Mouse (Mus musculus) hindbrain, embryonic 11.5 days (tissue): ENCODE results near the gene Cfi. TPM values are rescaled to one million over a fixed set of nuclear protein-coding genes. Genes with fewer than 3 reads are reported as not detected.

Experiments
- ATAC-seq: fragments of 200-750 bp; cut with Nextera tagmentation; 2 replicates; pipeline ENCODE4 v1.8.0; 2017; ENCODE audit warnings: mild to moderate bottlenecking, moderate TSS enrichment, moderate library complexity; ENCODE audit not compliant: low FRiP score
- DNase-seq: peaks from one replicate; pipeline ENCODE4 v3.0.0-alpha.2; 2015; ENCODE audit warnings: low spot score
- H3K27ac ChIP-seq: fragments of 300-500 bp; sonication (generic); 2 replicates; pipeline ENCODE4 v1.5.1; 2014; ENCODE audit warnings: mild to moderate bottlenecking, low read depth, low read length
- H3K27me3 ChIP-seq: fragments of 300-500 bp; sonication (generic); 2 replicates; pipeline ENCODE4 v1.6.1; 2014; ENCODE audit warnings: mild to moderate bottlenecking, low read length, moderate library complexity, mixed read lengths; ENCODE audit not compliant: control insufficient read depth, insufficient read depth
- H3K36me3 ChIP-seq: fragments of 300-500 bp; sonication (generic); 2 replicates; pipeline ENCODE4 v1.6.1; 2014; ENCODE audit warnings: mild to moderate bottlenecking, low read length, moderate library complexity, mixed read lengths; ENCODE audit not compliant: control insufficient read depth, insufficient read depth
- H3K4me1 ChIP-seq: fragments of 300-500 bp; sonication (generic); replicated peaks from 2 replicates; pipeline ENCODE4 v1.6.1; 2014; ENCODE audit warnings: low read length, mixed read lengths; ENCODE audit not compliant: control insufficient read depth, insufficient read depth
- H3K4me2 ChIP-seq: fragments of 300-500 bp; sonication (generic); replicated peaks from 2 replicates; pipeline ENCODE4 v1.6.1; 2014; ENCODE audit warnings: mild to moderate bottlenecking, low read depth, low read length
- H3K4me3 ChIP-seq: fragments of 300-500 bp; sonication (generic); 2 replicates; pipeline ENCODE4 v1.5.1; 2014; ENCODE audit warnings: low read depth, low read length
- H3K9ac ChIP-seq: fragments of 300-500 bp; sonication (generic); 2 replicates; pipeline ENCODE4 v1.6.1; 2014; ENCODE audit warnings: low read depth, low read length
- H3K9me3 ChIP-seq: fragments of 300-500 bp; sonication (generic); 2 replicates; pipeline ENCODE4 v1.6.1; 2016; ENCODE audit warnings: low read length; ENCODE audit not compliant: control insufficient read depth
- WGBS: fragments of 180-500 bp; shearing (Covaris S2); extraction: QIAGEN DNeasy Blood & Tissue Kit; methylation state at CpG from one replicate; pipeline ENCODE4 v1.1.7; 2014; 5-methylcytosine and 5-hydroxymethylcytosine counted together
- polyA plus RNA-seq: library from polyadenylated mRNA; unstranded; fragments of >200 nt; fragmentation: Nextera tagmentation; extraction: Ambion mirVana; gene quantifications from 2 replicates; pipeline ENCODE4 v1.2.1, GENCODE M21; 2014

Gene Cfi
- polyA plus RNA-seq, 1 experiment from 2014 or later, result 0.63 TPM

DNA sequence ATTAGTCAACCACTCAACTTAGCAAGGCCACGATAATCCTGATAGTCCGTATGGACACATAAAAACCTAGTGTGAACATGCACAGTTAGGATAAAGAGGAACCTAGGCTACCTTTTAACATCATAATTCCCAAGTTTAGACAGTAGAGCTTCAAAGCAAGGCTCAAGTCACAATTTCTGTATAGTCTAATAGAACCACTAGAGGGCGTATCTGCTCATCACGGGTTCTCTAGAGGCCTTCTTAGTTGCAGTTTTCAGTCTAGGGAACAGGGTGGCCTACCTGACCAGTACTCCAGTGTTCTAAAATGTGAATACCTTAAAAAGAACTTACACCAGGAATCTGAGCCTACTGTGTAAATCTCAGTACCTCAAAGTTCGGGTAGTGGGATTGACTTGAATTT, 12.4 kb upstream of the Cfi start:
- DNase-seq, result peak; percentile 58
- H3K36me3 ChIP-seq, result 0 out of 2 replicates have a peak, but pooled peaks cover 2% of the 10 kb centered on the region
- no peak overlapping the region for H3K4me2 ChIP-seq

DNA sequence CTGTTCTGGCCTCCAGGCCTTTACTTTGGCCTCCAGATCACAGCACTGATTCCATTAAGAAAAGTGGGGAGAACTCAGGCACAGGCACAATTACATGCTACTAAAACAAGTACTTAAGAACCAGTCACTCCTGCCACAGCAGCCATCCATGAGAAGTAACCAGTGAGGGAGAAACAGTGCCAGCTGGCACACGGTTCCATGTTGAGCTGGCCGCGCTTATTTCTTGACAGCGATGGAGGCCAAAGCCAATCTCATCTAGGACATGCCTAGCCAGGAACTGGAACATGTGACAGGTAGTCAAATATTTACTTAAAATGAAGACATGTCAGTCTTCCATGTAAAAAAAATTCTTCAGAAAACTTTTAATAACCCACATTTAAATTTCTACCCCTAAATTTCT, 11.5 kb upstream of the Cfi start:
- ATAC-seq (no peak), DNase-seq (no peak)
- 0 out of 2 replicates have a peak, but pooled peaks cover 2% of the 10 kb centered on the region for H3K36me3 ChIP-seq
- H3K4me2 ChIP-seq, result no peak overlapping the region
- H3K4me3 ChIP-seq, result no peak overlapping the region
- no peaks in the 10 kb centered on the region for H3K9me3 ChIP-seq
- WGBS, result 96% methylated on average over 4 of the region's 4 CpGs
- H3K27me3 ChIP-seq, result no peaks in the 10 kb centered on the region
- H3K4me1 ChIP-seq, result no peaks in the 10 kb centered on the region; the same call in 1 of the 2 replicates
- no peak overlapping the region for H3K27ac ChIP-seq
- H3K9ac ChIP-seq, result no peak overlapping the region

More for the DNA sequence above, 12.4 kb upstream of the Cfi start:
- Histone ChIP-seq H3K4me3 (no peak overlapping the region), H3K27ac (no peak overlapping the region), H3K27me3 (no peaks in the 10 kb centered on the region), H3K9ac (no peak overlapping the region), H3K4me1 (no peaks in the 10 kb centered on the region), H3K9me3 (no peaks in the 10 kb centered on the region)
- WGBS, result 58% methylated on average over 5 of the region's 5 CpGs
- 0 out of 2 replicates have a peak, but pooled peaks have one; percentile 56 for ATAC-seq

GRCm38 (mm10) chr3:129824891-129825290, 10.8 kb upstream of the Cfi start:
- DNase-seq (no peak), ATAC-seq (no peak)
- 92% methylated on average over 10 of the region's 10 CpGs for WGBS
- H3K36me3 ChIP-seq, result 0 out of 2 replicates have a peak, but pooled peaks cover 2% of the 10 kb centered on the region
- no peak overlapping the region for H3K4me2 ChIP-seq
- H3K4me3 ChIP-seq, result no peak overlapping the region
- H3K4me1 ChIP-seq, result peaks cover 3% of the 10 kb centered on the region
- H3K9ac ChIP-seq, result no peak overlapping the region
- no peaks in the 10 kb centered on the region for H3K27me3 ChIP-seq
- no peak overlapping the region for H3K27ac ChIP-seq
- no peaks in the 10 kb centered on the region for H3K9me3 ChIP-seq

DNA sequence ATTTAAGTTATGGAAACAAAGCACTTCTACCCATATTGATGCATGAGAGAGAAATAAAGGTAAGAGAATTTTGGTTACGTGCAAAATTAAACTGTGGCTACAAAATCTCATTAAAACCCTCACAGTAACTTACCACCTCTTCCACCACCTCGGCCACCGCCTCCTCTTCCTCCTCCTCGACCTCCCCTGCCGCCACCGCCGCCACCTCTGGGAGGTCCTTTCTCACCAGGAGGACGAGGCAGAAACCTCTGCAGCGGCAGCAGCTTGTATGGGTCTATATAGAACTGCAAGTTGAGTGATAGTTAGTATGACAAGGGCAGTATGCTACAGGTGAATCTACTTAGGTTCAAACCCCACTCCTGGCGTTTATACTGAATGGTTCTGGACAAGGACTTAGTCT, 9.0 kb upstream of the Cfi start:
- no peak for DNase-seq
- Histone ChIP-seq H3K27me3 (no peaks in the 10 kb centered on the region), H3K4me3 (no peak overlapping the region), H3K9ac (no peak overlapping the region), H3K4me1 (peaks cover 4% of the 10 kb centered on the region), H3K4me2 (no peak overlapping the region), H3K27ac (no peak overlapping the region), H3K36me3 (0 out of 2 replicates have a peak, but pooled peaks cover 2% of the 10 kb centered on the region), H3K9me3 (no peaks in the 10 kb centered on the region)
- 89% methylated on average over 10 of the region's 10 CpGs for WGBS
- no peak for ATAC-seq

- Histone ChIP-seq H3K36me3 (0 out of 2 replicates have a peak, but pooled peaks cover 2% of the 10 kb centered on the region), H3K4me1 (peaks cover 4% of the 10 kb centered on the region), H3K27ac (no peak overlapping the region), H3K27me3 (no peaks in the 10 kb centered on the region), H3K9ac (no peak overlapping the region), H3K4me2 (no peak overlapping the region), H3K9me3 (no peaks in the 10 kb centered on the region), H3K4me3 (no peak overlapping the region)
- no peak for ATAC-seq
- 93% methylated on average over 5 of the region's 5 CpGs for WGBS
- no peak for DNase-seq
These were observed 8.0 kb upstream of the Cfi start for GRCm38 (mm10) chr3:129827691-129828090.

DNA sequence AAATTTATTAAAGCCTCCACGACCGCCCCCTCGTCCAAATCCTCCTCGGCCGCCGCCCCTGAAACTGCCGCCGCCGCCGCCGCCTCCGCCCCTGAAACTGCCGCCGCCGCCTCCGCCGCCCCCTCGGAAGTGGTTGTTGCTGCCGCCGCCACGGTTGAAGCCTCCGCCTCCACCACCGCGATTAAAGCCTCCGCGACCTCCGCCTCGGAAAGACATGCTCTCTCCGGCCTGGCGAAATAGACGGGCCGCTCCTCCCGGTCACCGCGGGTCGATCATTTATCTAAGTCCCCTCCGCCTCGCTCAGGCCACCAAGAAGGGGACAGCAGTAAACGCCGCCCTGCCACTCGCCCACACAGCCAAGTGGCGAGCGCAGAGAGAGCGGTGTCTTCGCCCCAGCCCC, 5.1 kb upstream of the Cfi start:
- peak overlapping the region; percentile 96 for H3K4me3 ChIP-seq
- H3K4me1 ChIP-seq, result peaks cover 4% of the 10 kb centered on the region
- H3K36me3 ChIP-seq, result no peaks in the 10 kb centered on the region
- peak overlapping the region; percentile 46 for H3K4me2 ChIP-seq
- DNase-seq (no peak), ATAC-seq (no peak)
- peak overlapping the region; percentile 81 for H3K9ac ChIP-seq
- under 1% methylated on average over 39 of the region's 45 CpGs for WGBS
- H3K27ac ChIP-seq, result peak overlapping the region; percentile 90
- no peaks in the 10 kb centered on the region for H3K9me3 ChIP-seq
- no peaks in the 10 kb centered on the region for H3K27me3 ChIP-seq

DNA sequence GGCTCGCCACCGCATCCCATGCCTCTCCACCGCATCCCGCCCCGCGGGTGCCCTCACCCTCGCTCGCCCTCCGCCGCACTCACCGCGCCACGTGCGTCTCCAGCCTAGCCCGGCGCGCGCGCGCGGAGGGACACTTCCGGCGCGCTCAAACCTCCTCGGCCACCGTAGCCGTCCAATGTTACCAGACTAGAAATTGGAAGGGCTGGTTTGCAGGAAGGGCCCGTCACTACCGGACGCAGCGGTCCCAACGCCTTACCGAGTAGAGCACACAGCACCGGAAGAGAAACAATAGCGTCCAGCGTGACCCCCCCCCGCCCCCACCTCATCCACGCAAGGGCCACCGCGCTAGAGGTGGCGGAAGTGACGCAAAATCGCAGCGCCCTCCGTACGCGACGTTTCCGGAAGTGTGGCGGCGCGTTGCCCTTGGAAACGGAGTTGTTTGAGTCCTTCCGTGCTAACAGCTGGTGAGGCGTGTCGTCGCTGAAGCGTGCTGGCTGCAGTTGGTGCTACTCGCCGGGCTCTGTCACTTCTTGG, 4.6 kb upstream of the Cfi start, which contains the start of gene Gar1:
Gene Gar1, minus strand, starts transcription at position 362 of the 534 bp plus-strand sequence.
- peak; percentile 96 for ATAC-seq
- H3K4me1 ChIP-seq, result peaks cover 4% of the 10 kb centered on the region
- under 1% methylated on average over 56 of the region's 60 CpGs for WGBS
- no peaks in the 10 kb centered on the region for H3K9me3 ChIP-seq
- H3K27ac ChIP-seq, result peak within 1 kb of the TSS; percentile 90
- H3K27me3 ChIP-seq, result no peaks in the 10 kb centered on the region
- peak within 1 kb of the TSS; percentile 96 for H3K4me3 ChIP-seq
- H3K9ac ChIP-seq, result peak within 1 kb of the TSS; percentile 81
- no peaks in the 10 kb centered on the region for H3K36me3 ChIP-seq
- H3K4me2 ChIP-seq, result peak within 1 kb of the TSS; percentile 46
- DNase-seq, result peak; percentile 99

DNA sequence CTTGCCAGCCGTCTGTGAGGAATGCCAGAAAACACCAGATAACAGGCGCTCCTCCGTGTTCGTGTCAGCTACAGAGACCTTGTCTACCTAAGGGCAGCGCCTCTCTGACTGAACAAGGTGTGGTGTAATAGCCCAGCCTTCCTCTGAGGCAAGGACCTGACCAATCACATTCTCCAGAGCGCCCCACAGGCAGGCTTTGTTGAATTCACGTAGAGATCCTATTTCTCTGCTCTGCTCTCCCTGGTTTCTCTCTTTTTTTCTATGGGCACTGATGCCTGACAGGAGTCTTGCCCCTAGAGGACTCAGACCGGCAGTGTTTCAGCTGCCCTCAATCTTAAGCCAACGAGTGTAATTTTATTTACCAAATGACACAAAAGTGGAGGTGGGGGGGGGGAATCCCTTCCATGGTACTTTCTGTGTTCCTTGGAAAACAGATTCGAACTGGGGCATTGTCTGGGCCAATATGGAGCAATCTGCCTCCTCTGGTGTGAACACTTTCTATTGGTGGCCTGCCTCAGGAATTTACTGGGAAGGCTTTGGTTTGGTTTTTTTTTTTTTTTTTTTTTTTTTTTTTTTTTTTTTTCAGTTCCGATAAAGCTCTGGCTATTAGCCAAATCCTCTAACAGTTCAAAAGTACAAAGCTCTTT, 490 bp downstream of the Cfi start:
- ATAC-seq, result 0 out of 2 replicates have a peak, but pooled peaks have one; percentile 11
- 24% methylated on average over 11 of the region's 11 CpGs for WGBS
- no peak overlapping the region for H3K4me3 ChIP-seq
- H3K27ac ChIP-seq, result no peak overlapping the region
- H3K36me3 ChIP-seq, result no peaks in the 10 kb centered on the region
- DNase-seq, result peak; percentile 30
- H3K4me2 ChIP-seq, result no peak overlapping the region
- no peaks in the 10 kb centered on the region for H3K9me3 ChIP-seq
- H3K27me3 ChIP-seq, result no peaks in the 10 kb centered on the region
- no peaks in the 10 kb centered on the region for H3K4me1 ChIP-seq
- no peak overlapping the region for H3K9ac ChIP-seq

DNA sequence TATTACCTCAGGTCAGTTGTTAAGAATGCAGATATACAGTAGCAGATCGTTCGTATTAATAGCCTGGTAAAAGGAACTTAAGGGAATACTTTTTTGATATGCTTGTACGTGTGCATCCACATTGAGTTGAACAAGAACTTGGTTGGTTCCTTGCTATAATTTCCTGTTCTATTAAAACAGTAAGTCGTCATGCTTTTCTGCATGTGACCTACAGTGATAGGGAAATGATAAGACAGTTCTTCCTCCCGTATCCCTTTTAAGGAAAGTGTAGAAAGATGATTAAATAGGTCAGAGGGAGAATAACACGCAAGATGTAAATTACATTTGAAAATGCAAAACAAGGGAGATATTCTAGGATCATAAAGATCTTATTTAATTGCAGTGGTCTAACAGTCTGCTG, 1.3 kb downstream of the Cfi start:
- H3K36me3 ChIP-seq, result no peaks in the 10 kb centered on the region
- no peak for ATAC-seq
- no peak for DNase-seq
- H3K4me2 ChIP-seq, result no peak overlapping the region
- no peak overlapping the region for H3K9ac ChIP-seq
- 88% methylated on average over 6 of the region's 6 CpGs for WGBS
- no peak overlapping the region for H3K27ac ChIP-seq
- H3K4me1 ChIP-seq, result no peaks in the 10 kb centered on the region
- no peaks in the 10 kb centered on the region for H3K9me3 ChIP-seq
- no peaks in the 10 kb centered on the region for H3K27me3 ChIP-seq
- no peak overlapping the region for H3K4me3 ChIP-seq
